Mouse (Mus musculus) liver, embryonic 14.5 days (tissue): Measurements from ENCODE around the gene Tmem86a.

Source experiments
- CTCF ChIP-seq: IDR thresholded peaks from 2 replicates; pipeline ENCODE4 v1.5.1; 2016; ENCODE audit warnings: antibody characterized with exemption, low read depth, control low read depth
- EP300 ChIP-seq: IDR thresholded peaks from 2 replicates; pipeline ENCODE4 v1.6.1; 2016; ENCODE audit warnings: antibody characterized with exemption, low read depth

DNA sequence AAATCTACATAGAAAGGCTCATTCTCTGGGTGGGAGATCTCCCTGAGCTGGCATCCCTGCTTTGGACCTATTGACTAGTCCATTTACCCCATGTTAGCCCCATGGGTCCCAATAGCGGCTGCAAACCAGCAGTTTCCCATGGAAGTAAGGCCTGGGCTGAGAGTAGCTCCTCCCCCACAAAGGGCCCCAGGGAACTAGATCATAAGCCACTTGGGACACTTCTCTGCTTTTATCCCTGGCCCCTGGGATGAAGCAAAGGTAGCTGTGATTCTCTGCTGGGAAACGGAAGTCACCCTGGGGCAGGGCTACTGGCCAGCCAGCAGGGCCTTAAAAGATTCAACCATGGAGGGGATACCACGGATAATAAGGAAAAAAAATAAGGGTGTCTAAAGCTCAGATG lies 26.3 kb downstream of the Tmem86a start:
- no peak for TF ChIP-seq EP300
- TF ChIP-seq CTCF: no peak
